Mouse (Mus musculus): ENCODE data around the gene Gm49673.
"Not testable (repeated sequence)": the region's sequence is repeated elsewhere in the genome, so short reads cannot be mapped to it uniquely, and the experiment has no call there.

DNA sequence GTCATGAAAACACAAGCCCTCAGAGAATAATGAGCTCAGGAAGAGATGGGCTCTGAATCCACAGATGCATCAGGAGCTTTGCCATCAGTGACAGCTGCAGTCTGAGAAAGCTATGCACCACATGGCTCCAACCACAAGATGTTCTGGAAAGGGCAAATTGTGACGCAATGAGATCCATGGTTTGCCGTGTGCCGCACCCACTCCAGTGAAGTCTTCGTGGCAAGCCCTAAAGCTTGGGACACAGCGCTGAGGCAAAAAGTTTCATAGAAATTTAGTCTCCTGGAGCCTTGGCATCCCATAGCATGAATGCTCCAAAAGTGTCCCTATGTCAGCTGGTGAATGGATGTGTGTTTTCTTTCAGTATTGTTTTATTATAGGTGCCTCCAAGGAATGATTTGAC is 9.5 kb downstream of the Gm49673 start:
- not testable (repeated sequence) for TF ChIP-seq CTCF (IDR thresholded peaks at IDR 0.05; ENCODE audit: low read depth, low read length); TAL1 (conservative IDR thresholded peaks at IDR 0.05; ENCODE audit: low read depth, low read length); GATA1 (IDR thresholded peaks at IDR 0.05; ENCODE audit: borderline replicate concordance, low read length)
